Mouse (Mus musculus): ENCODE measurements at regions not wholly inside any gene's neighbourhood (a gene's known extent, or its start where the extent isn't known, plus 50 kb on each side); places are given as distances from the start of the nearest gene placed in this dataset.

DNA sequence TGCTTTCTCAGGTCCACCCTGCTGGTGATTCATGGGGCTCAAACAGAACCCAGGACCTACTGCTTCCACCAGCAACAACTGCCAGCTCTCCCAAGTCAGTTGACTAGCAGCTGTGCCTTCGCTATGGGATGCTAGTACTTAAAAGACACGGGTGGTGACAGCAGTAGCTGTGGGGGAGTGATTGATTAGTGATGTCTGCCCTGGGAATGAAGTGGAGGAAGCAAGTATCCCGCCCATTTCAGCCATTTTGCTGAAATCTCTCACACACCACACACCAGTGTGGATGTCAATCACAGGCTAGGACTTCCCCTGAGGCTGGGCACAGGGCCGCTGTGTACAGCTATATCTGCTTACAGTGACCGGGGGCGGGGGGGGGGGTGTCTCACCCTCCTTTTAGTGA lies 153.2 kb downstream of the Matn1 start:
- no peak for DNase-seq (ENCODE audit: low spot score)

DNA sequence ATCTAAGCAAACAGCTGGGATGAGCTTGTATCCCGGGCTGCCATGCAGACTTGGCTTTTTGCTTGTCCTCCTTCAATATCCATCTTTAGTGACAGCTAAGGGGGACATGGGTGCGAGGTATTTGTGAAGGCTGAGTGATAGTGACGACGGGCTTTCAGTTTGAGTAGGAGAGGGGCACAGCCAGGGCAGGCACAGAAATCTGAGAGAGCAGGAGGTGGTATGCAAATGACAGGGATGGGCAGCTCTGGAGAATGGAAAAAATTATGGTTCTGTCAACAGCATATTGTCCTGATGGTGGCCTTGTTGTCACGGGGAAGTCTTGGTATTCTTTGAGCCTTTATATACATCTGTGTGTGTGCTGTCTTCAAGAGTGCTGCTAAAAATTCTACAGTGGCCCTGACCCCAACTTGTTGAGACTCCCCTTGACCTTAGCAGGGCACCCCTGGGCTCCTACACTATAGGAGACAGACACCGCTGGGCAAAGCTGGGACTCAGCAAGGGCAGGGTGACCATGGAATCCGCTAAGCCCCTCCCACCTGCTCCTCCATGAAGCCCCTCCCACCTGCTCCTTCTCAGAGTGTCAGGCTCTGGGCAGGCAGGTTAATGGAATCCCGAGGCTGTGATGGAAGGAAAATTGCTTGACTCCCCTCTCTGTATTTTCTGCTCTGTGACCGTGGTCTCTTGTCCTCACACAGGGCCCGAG lies 156.1 kb downstream of the Matn1 start:
- no peak for DNase-seq (ENCODE audit: low spot score)

DNA sequence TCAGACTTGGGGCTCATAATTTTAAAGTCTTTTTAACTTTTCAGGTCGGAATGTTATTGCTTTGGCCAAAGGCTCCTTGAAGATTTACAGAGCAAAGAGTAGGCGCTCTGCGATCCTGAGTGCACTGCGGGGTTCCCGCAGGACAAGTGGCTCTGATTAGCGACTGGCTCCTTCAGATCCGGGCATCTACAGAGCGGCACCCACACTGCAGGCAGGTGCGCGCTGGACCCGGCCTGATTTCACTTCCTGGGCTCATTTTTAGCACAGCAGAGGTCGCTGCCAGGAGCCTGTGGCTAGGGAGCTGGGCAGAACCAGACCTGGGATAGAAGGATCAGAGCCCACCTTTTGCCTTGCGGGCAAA lies 156.6 kb downstream of the Matn1 start:
- no peak for DNase-seq (ENCODE audit: low spot score)

DNA sequence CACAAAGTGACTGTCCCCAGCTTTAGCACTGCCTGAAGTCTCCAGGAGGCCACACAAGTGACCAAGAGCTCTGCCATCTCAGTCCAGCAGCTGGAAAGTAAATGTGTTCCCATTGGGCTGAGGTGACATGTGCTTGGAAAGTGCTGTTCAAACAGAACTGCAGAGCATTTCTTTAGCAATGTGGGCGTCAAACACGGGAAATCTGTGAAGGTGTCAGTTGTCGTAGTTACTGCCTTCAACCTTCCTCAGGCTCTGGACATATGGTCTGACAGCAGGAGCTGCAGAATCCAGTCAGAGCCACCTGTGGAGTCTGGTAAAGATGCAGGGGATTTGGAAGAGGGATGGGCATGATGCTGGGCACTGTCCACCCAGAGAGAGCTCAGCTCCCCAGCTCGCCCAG lies 158.0 kb downstream of the Matn1 start:
- no peak for DNase-seq (ENCODE audit: low spot score)

DNA sequence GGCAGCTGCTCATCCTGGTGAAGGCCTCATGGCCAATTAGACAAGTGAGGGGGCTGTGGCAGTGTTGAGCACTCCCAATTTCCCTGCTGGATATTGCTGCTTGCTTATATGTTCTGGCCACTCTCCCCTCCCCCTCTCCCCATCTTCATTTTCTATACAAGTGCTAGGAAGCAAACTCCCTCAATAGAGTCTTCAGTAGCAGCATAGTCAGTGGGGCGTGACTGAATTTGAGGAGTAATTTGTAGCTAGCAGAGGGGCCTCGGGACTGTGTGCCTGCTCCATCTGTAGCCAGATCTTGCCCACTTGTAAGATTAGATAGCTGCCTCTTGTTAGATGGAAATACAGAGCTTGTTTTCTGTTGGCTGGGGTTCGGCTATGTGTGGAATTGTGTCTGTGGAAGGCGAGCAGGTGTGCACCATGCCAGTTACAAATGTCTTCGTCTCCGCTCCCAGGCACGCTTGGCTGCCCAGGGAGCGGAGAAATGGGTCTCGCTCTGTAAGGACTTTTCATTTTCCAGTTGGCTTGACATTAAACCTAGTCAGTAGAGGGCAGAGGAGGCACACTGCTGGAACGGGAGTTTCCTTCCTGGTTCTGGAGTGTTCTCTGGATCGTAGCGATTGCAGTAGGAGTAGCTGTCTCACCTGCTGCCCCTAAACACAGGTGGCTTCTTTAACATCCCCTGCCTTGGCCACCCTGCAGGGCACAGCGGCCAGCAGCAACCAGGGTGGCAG lies 163.1 kb downstream of the Matn1 start:
- no peak for DNase-seq (ENCODE audit: low spot score)

DNA sequence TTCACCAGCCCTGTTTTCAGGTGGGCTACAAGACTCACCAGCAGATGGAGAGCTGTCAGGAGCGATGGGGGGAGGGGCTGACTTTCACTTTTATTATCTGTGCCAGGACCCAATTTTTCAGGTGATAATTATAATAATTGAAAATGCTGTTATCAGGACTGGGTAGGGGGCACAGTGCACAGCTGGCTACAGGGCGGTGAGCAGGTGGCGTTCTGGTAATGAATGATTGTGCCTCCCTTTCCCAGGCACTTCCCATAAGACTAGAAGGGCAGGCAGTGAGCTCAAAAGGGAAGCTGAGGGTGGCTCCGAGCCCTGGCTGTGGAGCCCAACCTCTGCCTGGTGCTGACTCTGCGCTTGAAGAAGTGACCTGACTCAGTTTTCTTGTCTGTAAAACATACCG lies 168.4 kb downstream of the Matn1 start:
- DNase-seq (ENCODE audit: low spot score), result no peak

DNA sequence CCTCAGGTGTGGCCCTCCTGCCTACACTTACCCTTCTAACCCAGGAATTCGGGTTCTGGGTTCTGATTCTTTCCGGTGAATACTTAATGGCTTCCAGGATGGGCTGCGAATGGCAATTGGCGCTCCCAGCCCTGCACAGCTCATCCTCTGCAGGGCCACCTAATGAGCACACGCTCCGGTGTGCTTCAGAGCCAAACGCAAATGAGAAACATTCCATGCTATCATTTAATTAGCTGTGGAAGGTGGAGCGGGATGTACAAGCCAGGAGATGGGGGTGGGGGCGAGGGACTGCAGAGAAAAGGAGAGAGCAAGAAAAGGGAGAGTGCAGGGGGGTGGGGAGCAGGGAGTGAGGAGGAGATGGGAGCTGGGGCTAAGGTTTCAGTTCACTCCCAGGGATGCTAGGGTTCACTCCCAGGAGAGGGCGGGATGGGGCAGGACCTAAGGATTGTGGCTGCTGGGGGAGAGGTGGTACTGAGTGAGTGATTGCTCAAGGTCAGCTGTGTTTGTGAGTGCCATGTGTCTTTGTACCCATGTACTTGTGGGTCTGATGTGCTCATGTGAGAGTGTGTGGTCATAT lies 169.6 kb downstream of the Matn1 start:
- no peak for DNase-seq (ENCODE audit: low spot score)

DNA sequence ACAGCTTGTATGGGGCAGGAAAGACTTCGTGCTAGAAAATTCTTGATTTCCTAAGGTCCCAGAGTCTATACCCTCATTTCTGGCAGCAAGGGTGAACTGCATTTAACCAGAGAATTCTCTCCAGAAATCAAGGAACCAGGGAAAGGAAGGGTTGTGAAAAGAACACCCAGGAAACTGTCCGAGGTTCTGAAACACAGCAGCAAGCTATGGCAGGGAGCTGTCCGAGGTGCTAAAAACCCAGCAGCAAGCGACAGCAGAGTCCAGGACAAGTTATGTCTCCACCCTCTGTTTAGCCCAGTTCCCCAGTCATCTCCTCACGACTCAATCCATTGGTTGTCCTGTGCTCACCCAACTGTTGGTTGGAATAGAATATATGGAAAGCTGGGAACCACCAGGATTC lies 171.1 kb downstream of the Matn1 start:
- peak; percentile 35 for DNase-seq (ENCODE audit: low spot score)

DNA sequence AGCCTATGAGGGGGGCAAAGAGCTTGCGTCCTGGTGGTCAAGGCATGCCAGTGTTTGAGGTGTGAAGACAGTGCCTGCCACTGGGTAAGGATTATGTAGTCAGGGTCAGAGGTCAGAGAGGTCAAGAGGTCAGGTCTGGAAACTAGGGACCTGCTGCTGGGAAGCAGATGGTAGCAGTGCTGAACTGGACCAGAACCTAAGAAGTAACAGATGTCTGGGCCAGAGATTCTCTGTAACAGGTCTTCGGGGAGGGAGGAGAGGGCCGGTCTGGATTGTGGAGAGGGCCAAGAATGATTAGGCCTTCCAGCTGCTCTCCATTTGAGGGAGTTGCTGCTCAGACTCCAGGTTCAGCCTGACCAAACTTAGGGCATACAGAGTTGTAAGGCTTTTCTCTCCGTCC lies 174.4 kb downstream of the Matn1 start:
- DNase-seq (ENCODE audit: low spot score), result no peak

DNA sequence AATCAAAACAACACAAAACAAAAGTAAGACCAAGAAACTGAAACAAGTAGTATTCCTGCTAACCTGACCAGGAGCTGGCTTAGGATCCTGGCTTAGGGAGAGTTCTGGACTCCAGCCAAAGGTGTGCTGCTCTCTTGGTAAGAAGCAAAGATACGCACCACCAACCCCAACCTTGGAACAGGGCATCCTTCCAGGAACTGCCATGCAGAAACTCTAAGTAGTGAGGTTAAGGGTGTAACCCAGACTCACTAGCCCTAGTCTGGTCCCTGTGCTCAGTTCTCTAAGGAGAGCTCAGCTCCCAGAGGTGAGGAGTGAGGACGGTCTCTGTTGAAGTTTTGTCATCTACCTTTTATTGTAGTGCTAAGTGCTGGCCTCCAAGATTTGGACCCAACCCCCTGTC lies 175.4 kb downstream of the Matn1 start:
- DNase-seq (ENCODE audit: low spot score), result no peak

DNA sequence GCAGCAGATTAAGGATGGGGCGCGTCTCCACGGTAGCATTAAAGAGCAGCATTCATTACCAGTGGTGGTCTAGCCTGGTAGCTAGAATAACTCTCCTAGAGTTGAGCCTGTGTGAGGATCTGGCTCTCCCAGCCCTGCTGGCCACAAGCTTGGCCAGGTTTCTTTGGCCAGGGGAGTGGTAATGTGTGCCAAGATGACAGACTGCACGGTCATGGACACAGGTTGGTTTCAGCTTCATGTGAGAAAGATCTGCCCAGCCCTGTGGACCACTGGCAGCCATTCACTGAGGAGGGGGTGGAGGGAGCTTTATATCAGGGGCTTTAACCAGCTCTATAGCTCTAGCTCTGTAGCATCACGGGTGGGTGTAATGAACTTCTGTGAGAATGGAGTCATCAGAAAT lies 176.5 kb downstream of the Matn1 start:
- DNase-seq (ENCODE audit: low spot score), result no peak

DNA sequence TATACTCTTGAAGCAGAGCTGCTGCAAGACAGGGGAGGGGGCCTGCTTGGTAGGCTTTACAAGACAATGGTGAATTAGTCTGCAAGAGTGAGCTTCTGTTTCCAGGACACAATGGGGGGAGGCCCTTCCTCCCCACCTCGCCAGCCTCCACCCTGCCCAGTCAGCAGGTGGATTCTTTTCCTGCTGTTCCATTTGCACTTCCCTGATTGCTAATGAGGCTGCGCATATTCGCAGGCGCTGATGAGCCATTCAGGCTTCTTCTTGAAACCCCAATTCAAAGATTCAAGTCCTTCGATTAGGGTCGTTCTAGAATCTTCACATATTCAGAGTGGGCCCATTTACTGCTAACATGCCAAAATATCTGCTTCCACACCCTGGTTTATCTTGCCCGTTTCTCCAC lies 181.8 kb downstream of the Matn1 start:
- no peak for DNase-seq (ENCODE audit: low spot score)

DNA sequence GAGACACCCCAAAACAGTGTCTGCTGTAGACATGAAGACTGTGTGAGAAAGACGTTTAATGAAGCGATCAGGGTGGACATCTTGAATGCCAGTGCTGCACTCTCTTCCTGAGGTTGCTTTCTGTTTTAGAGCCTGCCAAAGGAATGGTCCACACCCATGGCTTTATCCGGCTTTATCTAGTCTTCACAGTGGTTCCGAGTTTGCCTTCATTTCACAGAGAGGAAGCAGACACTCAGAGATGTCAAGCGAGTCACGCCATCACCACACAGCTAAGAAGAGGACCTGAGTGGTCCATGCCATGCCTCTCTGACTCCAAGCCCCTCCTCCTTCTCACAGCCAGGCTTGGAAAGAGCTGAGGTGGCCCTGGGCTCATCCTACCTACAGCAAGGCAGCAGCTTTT lies 182.7 kb downstream of the Matn1 start:
- no peak for DNase-seq (ENCODE audit: low spot score)

DNA sequence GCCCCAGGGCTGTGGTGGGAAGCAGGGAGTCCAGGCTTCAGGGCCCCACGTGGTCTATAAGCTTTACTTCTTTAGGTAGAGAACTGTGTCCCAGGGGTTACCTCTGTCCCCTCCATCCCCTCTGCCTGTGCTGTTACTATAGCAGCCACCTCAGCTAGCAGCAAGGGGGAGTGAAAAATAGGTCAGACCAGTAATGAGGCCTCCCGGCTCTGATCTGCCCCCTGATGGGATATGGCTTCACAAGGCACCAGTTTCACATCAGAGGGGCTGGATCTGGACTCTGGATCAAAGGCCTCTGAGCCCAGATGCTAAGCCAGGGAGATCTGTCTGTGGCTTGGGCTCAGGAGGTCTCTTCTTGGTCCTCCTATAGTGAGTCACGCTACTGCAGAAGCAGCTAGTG lies 184.5 kb downstream of the Matn1 start:
- DNase-seq (ENCODE audit: low spot score), result no peak

DNA sequence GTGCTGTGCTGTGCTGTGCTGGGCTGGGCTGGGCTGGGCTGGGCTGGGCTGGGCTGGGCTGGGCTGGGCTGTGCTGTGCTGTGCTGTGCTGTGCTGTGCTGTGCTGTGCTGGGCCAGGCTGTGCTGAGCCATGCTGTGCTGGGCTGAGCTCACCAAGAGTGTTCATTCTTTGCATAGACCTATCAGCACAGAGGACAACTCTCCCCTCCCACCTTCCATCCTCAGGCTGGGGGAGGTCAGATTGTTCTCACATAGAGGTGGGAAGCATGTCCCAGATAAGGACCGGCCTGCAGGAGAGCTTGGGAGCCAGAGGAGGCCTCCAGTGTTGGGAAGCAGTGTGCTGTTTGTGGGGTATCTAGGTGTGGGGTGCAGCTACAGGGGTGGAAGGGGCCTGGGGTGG lies 188.0 kb downstream of the Matn1 start:
- DNase-seq (ENCODE audit: low spot score), result no peak

DNA sequence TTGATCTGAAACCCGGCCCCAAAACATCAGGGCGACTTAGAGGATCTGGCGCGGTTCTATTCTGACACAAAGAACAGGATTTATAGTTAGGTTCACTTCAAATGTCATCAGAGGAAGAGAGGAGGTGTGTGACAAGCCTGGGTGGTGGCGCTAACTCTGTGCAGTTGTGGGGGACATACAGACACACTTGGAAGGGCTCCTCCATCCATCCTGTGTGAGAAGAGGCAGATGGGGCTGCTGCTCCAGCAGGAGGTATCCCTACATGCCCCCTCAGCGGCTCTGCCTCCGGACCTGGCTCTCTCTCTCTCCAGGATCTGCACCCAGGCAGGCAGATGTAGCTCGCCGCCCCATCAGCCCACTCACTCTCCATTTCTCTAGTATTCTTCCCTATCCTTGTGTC lies 188.6 kb downstream of the Matn1 start:
- no peak for DNase-seq (ENCODE audit: low spot score)

DNA sequence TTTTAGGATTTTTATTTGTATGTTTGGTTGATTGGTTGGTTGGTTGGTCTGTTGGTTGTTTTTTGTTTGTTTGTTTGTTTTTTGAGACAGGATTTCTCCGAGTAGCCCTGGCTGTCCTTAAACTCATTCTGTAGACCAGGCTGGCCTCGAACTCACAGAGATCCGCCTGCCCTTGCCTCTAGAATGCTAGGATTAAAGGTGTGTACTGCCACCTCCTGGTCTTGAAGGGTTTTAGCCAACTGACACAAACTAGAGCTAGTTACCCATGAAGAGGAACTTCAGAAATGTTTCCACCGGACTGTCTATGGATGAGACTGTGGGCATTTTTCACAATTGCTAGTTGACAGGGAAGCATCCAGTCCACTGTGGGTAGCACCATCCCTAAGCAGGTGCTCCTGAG lies 191.7 kb downstream of the Matn1 start:
- DNase-seq (ENCODE audit: low spot score), result no peak

DNA sequence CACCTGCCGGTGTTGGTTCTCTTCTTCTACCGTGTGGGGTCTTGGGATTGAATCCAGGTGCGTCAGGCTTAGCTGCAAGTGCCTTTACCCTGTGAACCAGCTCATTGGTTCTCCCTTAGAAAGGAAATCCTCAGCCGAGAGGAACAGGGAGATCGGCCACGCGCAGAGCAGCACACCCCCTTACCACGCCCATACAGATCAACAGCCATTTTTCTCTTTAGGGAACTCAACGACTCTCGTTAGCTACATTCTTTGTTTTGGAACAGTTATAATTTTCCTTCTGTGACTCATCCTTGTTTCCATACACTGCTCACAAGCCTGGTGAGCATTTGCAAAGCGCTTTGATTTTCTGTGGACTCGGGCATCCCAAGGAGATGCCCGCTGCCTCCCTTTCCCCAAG lies 194.7 kb downstream of the Matn1 start:
- no peak for DNase-seq (ENCODE audit: low spot score)

DNA sequence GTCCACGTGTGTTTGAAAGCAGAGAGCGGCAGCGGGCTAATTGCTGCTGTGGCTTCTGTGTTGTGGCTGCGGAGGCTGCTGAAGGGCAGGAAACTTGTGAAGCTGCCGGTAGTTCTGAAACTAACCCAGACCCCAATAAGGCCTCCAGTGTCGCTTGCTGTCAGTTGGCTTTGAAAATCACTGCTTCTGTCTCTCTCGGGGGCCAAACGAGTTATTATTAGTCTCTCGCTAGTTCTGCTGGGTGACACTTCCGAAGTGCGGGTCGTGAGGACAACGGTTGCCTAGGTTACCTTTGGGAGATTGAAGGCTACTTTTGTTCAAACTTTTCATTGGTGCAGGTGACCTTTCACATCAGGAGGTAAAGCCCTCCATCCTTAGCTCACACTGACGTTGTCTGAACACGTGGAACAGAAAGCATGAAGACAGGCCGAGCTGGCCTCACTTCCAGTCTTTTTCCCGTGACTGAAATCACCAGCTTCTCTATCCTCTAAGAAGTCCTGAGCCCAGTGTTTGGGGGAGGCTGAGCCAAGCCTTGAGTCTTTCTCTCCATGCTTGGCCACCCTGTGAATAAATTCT lies 197.8 kb downstream of the Matn1 start:
- no peak for DNase-seq (ENCODE audit: low spot score)

DNA sequence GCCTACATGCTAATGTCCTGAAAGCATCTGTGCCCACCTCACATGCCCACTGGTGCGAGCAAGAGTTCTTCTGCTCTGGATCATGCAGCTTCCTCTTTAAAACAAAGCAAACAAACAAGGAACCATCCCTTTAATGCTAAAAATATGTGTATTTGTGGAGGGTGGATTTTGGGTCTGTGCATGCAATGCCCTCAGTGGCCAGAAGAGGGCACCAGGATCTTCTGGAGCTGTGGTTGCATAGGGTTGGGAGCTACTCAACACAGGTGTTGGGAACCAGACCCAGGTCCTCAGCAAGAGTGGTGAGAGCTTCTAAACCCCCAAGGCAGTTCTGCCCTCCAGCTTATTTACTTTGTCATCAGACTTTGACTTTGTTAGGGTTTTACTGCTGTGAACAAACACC lies 201.3 kb downstream of the Matn1 start:
- peak; percentile 6 for DNase-seq (ENCODE audit: low spot score)

DNA sequence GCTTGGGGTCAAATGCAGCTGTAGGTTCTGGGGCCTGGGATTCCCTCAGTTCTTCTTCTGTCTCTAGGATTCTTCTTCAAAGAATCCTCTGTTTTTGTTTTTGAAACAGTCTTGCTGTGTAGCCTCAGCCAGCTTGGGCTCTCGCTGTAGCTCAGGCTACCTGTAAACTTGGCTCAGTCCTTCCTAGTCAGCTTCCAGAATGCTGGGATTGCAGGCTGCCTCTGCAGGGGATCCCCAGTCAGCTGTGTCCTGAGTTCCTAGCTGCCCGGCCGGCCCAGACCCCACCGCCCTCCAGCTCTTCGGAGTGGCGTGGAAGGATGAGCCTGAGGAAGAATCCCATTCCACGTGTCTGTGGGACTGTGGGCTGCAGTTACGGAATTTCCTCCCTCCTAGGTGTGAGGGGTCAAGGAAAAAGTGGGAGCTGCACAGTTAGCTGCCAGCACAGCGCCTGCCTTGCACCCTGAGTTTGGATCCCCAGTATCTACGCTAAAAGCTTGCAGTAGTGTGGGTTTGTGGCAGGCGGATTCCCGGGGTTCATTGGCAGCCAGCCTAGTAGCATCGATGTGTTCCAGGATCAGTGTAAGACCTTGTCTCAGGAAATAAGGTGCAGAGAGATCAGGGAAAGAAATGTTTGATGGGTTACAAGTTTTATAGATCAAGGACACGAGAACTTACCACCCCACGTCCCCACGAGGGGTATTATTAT lies 204.0 kb downstream of the Matn1 start:
- DNase-seq (ENCODE audit: low spot score), result no peak

DNA sequence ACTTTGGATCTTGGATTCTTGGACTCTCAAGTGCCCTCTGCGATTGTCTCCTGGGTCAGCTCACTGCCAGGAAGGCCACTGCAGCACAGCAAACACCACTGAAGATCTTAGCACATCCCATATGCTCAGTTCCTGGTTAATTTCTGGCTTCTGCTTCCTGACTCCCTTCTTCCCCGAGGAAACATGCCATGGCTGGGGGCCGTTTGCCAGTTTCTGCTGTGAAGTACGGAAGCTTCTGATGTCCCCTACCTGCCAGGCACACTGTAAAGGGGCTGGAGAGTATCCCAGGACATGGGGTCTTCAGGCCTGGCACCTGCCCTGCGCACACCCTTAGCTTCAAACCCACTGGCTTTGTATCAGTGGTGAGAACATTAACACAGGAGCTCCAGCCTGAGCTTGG lies 205.3 kb downstream of the Matn1 start:
- DNase-seq (ENCODE audit: low spot score), result no peak

DNA sequence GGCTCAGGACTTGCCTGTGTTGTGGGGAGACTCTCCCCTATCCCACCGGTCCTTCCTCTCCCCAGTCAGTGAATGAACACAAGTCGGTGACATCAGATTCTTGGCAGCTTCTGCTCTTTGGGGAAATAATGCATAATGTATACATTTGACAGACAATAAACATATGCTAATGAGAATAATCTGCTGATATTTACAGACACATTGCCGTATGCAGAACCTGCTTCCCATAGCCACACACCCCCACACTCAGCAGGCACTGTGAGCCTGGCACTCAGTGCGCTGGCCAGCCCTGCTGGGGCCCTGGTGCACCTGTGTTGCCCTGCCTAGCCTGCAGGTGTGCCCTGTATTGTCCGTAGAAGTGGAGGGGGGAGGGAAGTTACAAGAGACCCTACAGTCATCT lies 215.5 kb downstream of the Matn1 start:
- no peak for DNase-seq (ENCODE audit: low spot score)

Measured in c-Kit-positive CD71-positive TER-119-positive erythroid progenitor cells, embryonic 14.5 days (primary cell).